Mouse (Mus musculus) liver, adult 2 months (tissue): Measurements from ENCODE around the gene Ngdn.

ENCODE experiments used
- CTCF ChIP-seq: fragments of 200-500 bp; IDR thresholded peaks from 2 replicates; pipeline ENCODE4 v1.5.1; 2011; ENCODE audit warnings: low read depth, low read length, control low read depth
- POLR2A ChIP-seq: fragments of 200-500 bp; IDR thresholded peaks from 2 replicates; pipeline ENCODE4 v1.6.1; 2011; ENCODE audit warnings: low read length, control low read depth; ENCODE audit not compliant: insufficient read depth; ENCODE audit errors: extremely low read depth

DNA sequence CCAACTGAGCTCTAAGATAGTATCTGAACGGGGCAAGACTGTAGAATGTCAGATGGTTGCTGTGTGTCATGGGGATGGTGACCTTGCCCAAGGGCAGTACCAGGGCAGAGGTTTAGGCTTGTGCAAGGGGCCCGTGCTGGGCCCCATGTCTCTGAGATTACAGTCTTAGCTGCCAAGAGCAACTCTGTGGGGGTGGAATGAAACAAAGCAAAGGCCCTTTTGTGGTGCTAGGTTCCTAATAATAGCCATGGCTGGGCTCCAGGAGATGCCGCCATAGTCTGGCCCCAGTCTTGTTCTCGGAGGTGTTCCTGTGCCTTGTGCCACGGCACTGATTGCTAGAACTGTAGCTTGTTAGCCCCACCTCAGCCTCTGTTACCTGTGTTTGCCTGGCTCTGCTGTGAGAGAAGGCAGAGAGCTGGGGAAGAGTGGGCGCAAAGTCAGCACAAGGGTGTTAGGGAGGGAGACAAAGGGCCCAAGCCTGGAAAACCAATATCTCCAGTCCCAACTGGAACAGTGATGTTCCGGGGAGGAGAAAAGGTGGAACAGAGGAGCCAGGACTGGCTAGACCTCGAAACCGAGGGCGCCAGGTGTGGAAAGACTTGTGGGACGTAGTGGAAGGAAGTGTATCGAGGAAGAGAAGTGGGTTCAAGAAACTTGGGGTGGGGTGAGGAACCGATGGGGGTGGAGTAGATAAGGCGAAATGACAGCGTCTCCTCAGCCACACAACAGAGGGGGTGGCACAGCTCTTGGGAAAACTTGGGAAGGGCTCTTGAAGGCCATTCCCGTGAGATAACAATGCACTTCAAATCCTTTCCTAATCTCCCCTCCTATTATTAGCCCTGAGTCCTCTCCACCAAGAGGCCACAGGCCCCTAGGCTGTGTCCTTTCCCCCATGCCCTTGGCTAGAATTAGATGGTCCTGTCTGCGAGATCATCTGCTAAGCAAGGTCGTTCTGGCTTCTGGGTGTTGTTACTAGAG lies 11.1 kb upstream of the Ngdn start:
- TF ChIP-seq CTCF = no peak
- TF ChIP-seq POLR2A = no peak
